Mouse (Mus musculus): ENCODE results near the gene Rab27a.

Gene Rab27a

DNA sequence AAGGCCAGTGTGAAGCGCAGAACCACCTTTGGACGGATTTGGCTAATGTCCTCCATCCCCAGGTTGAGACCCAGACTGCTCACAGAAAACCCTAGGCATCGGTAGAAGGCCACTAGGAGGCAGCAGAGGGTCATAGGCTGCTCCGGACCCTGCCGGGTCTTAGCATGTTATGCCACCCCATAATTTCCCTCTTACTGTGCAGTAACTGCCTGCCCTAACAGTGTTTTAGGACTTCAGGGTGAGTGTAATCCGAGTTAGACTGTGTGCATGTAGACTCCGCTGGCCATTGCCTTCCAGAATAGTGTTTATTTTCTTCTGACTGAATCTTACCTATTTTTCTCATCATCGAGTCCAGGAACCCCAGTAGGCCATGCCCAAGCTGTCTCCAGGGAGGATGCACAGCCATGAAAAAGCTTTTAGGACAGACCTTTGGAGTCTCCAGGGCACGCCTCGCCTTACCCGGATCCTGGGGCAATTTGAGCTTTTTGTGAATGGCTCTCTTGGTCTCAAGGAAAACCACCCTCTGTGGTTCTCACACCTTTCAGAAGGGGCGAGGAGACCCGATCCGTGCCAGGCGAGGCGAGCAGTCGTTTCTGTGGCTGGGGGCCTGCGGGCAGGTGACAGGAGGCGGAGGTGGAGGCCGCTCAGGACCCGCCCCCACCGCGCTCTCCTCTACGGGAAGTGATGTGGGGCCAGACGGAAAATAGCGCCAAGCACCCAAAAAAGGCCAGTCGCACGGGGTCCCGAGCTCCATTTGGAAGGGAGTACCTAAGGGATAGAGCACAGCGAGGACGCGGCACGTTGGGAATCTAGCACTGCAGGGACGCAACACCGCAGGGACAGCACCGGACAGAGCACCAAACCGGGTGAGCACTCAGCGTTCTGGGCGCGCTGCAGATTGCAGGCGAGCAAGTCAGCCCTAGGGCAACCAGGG, at the start of gene Rab27a:
Gene Rab27a, plus strand, starts transcription at position 709 of the 934 bp plus-strand sequence.
- DNase-seq (ENCODE audit: extremely low spot score, low spot score): peak; percentile 81

DNA sequence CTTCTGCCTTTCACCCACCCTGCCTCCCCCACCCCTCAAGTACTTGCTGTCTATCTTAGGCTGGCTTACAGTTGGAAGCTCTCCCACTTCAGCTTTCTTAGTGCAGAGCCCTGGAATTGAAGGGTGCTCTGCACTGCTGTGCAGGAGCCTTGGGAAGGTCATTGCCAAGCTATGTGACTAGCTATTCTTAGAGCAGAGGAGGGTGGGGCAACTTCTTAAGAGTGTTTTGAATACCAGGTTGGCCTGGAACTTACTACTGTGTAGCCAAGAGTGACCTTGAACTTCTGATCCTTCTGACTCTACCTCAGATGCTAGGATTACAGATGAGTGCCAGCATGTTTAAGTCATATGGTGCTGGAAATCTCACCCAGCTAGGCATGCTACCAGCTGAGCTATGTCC, 48.5 kb upstream of the Rab27a start:
- no peak for DNase-seq (ENCODE audit: extremely low spot score, low spot score)

DNA sequence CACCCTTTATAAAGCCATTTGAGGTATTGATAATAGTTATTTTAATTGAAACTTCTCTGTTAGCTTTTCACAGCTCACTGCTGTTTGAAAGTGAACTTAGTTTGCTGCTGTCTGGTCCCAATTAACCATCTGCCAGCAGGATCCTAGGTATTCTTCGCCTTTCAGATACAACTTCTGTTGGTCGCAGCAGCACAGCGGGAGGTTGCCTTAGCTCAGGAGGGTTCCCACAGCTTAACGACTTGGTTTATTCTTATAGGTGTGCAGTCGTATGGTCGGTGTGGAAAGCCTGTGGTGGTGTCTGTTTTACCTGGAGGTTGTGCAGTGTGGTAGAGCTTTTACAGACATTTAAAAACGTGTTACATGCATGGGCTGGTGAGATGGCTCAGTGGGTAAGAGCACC, 47.8 kb upstream of the Rab27a start:
- no peak for DNase-seq (ENCODE audit: extremely low spot score, low spot score)

DNA sequence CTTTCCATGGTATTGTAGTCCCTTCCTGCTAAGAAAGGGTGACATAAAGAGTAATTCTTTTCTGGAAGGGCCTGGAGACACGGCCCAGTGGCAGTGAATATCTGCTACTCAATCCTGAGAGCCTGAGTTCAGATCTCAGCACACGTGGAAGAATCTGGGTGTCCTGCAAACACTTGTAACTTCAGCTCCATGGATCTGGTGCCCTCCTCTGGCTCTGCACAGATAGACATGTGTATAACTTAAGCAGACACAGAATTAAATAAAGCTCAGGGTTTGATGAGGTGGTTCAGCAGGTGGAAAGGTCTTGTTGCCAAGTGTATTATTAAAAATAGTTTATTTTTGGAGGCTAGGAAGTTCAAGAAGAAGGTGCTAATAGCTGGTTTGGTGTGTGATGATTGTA, 44.2 kb upstream of the Rab27a start:
- DNase-seq (ENCODE audit: extremely low spot score, low spot score): no peak

DNA sequence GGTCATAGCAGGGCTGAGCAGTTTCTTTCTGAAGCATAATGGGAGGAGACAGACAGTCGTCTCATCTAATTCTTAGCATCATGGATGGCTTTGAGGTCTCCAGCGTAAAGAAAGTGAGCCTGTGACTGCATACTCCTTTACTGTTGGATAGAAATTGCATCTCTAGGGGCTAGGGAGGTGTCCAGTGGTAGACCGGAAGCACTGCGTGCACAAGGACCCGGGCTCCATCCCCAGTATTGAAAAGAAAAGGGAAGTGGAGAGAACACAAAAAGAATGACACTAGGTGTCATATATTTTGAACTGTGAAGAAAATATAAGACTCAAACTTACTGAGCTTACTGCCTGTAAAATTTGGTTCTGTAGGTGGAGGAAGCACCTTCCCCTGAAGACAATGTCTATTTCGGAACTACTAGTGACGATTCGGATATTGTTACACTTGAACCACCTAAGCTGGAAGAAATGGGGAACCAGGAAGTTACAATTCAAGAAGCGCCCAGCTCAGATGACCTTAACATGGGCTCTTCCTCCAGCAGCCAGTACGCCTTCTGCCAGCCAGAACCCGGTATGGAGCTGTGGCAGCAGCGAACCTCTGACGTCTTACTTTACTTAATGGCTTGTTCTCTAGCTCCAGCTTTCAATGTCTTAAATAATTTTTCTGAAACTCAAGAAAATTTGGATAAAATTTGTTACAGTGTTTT, 43.2 kb upstream of the Rab27a start:
- DNase-seq (ENCODE audit: extremely low spot score, low spot score): no peak

DNA sequence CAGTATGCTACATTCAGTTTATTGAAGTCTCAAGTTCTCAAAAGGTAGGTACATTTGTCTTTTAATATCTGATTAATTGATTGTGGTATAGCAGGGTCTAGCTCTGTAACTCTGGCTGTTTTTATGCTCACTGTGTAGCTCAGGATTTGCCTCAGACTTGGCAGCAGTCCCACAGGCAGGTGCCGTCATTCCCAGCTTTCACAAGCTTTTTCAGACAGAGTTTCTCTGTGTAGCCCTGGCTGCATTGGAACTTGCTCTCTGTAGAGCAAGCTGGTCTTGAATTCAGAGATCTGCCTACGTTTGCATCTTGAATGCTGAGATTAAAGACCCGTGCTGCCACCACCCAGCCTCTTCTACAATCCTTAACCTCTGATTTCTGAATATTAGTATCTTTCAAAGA, 42.5 kb upstream of the Rab27a start:
- no peak for DNase-seq (ENCODE audit: extremely low spot score, low spot score)

DNA sequence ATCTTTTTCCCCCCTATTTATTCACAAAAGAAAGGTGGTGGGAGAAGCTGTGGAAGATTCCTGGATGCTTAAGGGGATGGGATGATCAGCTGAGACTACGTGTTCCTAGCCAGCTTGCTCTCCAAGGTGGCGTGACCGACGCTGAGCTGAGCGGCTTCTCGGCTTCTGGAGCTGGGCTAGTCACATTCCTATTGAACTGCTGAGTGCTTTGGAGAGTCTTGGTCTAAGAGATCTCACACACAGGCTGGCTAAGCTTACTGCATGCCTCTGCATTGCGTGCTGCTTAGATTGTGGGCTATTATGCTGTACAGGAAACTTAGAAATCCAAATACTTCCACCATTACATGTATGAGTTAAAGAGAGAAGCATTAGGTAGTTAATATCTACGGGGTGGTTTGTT, 40.6 kb upstream of the Rab27a start:
- no peak for DNase-seq (ENCODE audit: extremely low spot score, low spot score)

DNA sequence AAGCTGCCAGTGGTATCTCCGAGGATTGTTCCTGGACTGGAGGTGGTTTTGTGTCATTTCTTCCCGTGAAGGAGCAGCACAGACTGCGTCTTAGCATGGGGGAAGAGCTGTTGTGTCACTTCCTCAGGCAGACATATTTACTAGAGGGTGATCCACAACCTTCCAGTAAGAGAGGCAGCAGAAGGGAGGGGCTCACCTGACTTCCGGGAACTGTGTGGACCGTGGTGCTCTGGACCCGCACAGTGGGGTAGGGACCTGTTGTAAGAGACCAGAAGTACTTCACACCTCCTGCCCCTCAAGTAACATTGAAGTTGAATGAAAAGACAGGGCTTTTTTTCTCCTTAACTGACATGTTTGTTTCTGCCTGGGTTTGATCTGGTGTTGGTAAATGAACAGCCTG, 39.5 kb upstream of the Rab27a start:
- DNase-seq (ENCODE audit: extremely low spot score, low spot score): no peak

DNA sequence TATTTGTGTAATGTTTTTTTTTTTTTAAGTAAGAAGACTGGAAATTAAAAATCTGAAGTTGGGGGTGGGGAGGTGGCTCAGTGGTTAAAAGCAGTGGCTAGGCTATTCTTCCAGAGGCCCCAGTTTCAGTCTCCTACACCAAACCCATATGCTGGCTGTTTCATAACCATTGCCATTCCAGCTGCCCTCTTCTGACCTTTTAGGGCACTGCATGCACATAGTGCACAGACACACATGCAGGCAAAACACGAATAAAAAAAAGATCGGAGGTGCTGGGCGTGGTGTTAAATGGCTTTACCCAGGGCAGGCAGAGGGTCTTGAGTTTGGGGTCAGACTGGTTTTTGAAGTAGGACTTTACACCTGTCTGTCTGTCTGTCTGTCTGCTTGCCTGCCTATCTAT, 38.5 kb upstream of the Rab27a start:
- DNase-seq (ENCODE audit: extremely low spot score, low spot score): no peak

DNA sequence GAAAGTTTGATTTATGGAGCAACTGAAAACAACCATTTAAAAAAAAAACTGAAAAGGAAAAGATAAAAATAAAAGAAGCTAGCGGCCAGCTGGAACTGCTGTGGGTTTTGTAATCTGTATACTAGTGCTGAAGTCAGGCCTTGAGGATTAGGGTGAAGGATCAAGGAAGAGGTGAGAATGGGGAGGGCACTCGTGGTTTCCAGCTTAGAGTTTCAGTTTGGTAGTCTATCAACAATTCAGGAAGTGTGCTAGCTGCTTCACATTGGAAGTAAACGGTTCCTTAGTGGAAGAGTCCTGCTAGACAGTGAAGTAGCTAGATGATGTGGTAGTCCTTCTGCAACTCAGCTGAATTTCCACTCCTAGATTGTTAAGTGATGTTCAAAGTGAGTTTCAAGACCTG, 36.3 kb upstream of the Rab27a start:
- DNase-seq (ENCODE audit: extremely low spot score, low spot score): no peak

DNA sequence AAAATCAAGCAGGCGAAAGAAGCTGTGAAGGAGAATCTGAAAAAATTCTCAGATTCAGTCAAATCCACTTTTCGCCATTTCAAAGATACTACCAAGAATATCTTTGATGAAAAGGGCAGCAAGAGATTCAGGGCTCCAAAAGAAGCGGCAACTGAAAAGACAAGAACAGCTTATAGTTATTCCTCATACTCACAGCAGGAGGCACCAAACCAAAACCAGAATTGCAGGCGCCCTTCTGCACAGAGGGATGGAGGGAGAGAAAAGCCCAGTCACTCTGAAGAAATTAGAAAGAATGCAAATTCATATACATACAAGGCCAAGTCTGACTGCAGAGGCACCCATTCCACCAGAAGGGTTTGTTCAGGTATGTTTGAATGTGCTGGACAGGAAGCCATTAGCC, 32.0 kb upstream of the Rab27a start:
- no peak for DNase-seq (ENCODE audit: extremely low spot score, low spot score)

DNA sequence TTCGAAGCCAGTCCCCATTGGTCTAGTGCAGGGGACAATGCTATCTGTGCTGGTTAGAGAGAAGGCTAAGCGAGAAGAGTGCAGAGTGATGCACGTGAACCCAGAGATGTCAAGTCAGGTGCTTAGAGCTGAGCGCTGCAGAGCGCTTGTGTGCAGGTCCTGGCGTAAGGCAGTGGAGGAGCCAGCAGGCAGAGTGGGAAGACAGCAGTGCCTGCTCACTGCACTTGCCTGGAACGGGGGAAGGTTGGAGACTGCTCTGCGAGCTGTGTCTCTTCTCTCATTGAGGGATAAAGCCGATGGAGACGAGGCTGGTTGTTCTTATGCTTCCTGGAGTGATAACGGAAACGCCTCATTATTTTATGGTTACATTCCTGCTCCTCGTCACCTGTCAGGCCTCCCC, 29.9 kb upstream of the Rab27a start:
- no peak for DNase-seq (ENCODE audit: extremely low spot score, low spot score)

DNA sequence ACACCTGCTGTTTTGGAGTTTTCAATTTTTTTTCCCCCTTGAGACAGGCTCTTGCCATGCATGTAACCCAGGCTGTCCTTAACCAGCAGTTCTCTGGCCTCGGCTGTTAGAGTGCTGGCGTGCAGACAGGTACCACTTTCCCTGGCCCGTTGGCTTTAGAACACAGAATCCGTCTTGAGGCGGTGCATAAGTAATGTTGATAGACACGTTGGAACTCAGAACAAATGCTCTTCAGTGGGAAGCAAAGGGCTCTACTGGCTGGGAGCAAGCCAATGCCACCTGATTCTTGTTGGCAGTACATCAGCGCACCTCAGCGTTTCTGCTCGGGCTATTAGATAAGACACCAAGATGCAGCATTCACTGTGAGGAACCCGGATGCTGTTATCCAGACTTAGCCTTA, 24.8 kb upstream of the Rab27a start:
- DNase-seq (ENCODE audit: extremely low spot score, low spot score): no peak

DNA sequence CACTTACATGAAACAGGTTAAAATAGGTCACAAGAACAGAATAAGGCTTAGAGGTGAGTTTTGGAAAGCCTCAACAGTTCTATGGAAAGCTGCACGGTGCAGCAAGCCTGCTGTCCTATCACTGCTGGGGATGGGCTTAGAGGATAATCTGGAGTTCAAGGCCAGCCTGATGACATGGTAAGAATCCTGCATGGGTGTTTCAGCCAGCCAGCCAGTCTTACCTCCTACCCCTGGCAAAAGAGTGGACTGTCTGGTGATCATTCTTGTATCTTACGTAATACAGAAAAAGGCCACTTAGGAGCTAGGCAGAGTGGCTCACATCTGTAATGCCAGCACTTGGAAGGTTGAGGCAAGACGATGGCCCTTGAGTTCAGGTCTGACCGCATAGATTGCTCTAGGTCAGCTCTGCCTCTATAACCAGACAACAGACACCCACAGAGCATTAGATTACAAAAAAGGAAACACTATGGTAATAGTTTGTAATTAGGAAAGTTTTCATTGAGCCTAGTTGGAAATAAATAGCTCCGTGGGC, 24.0 kb upstream of the Rab27a start:
- no peak for DNase-seq (ENCODE audit: extremely low spot score, low spot score)

DNA sequence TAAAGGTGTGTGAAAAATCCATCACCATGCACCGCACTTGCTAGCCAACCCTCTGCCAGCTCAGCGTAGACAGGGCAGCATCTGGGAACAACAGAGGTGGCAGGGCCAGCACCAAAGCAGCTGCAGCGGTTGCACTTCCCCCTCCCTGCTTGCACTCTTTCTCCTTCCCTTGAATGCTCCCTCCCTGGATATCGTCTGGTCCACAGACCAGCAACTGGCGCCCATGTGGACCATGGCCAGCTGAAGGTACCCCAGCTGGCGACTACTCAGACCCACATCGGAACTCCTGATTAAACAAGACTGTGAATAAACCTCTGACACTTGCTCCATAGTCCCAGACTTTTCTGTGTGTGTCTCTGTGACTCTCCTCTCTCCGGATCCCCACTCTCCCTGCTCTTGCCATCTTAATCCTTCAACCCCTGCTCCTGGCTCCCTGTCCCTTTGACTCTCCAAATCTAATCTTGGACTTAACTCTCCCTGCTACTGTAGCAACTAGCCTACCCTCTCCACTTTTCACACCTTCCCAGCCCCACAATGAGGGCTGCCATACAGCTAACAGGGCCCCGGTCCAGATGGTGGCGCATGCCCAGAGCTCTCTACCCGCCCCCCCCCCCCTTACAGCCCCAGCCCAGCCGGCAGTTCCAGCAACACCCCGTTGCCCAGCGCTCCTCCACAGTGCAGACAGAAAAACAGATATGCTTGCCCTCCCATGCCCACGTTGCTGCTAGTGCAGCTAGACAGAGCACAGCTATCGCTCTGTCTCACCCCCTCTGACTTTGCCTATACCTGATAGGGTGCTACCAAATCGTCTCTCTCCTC, 18.6 kb upstream of the Rab27a start:
- peak; percentile 30 for DNase-seq (ENCODE audit: extremely low spot score, low spot score)

DNA sequence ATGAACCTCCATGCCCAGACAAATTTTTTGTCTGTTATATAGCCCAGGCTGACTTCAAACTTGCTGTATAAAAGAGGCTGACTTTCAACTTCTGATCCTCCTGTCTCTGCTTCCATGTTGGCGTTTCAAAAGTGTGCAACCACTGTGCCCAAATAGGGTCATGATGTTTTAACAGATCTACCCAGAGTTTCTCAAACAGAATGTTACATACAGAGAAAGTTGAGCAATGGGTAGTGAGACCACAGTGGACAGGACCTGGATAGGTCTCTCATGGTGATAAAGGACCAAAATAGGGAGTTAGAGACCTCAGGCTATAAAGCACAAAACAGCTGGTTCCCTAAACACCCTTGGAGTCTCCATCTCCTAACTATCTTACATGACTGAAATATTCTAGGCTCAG, 14.2 kb upstream of the Rab27a start:
- DNase-seq (ENCODE audit: extremely low spot score, low spot score): no peak

DNA sequence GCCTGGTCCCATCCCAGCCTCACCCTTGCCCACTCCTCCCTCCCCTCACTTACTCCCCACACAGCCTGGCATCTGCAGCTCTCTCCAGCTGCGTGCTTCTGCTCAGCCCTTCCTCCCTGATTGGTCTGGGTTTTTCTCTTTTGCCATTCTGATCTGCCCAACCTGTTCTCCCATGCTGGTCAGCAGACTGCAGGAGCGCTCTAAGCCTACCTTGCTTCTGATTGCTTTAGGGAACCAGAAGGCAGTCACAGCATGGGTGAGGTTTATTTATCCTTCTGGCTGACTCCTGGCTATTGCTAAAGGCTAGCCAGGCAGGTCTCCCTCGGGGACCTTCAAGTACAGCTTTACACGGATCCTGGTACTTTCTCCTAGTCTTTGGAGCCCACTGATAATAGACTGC, 13.2 kb upstream of the Rab27a start:
- DNase-seq (ENCODE audit: extremely low spot score, low spot score): no peak

DNA sequence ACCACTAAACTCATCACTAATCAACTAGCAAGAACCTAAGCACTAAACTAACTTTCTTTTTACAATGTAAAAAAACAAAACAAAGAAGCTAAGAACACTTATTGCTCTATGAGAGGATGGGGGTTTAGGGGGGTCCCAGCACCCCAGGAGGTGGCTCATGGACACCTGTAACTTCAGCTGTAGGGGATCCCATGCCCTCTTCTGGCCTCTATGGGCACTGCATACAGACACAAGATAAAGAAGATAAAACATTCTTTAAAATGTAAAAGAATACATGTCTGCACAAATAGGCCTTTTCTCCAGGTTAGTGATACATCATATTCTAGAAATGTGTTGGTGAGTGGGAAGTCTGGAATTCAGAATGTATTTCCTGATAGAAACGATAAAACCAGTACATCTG, 11.2 kb upstream of the Rab27a start:
- no peak for DNase-seq (ENCODE audit: extremely low spot score, low spot score)

DNA sequence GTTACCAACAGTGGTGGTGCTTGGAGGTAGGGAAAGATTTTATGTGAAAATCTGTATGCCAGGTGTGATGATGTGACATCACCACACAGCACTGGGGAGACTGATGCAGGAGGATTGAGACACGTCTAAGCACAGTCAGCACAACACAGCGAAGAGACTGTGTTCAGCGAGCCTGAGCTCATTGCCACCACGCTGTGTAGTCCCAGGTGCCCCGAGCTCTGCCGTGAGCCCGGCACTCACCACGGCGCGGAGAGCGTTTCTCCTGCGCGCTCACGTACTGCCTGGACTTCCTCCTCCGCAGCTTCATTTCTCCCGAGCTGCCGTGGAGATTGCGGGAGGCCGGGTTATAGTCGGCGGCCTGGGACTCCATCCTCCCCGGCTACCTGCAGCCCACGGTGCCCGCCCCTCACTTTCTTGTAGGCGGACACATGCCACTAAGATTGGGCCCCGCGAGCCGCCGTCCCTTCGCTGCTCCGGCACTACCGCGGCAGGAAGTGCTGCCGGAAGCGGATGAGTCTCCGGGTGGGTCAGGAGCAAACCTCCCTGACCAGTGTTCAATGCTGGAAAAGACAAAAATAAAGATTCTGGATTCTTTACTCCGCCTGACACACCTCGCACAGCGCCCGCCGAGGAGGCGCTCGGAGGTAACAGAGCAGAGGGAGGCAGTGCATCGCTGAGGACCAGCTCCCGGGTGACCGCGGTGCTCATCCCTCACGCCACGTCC, 5.3 kb upstream of the Rab27a start:
- peak; percentile 94 for DNase-seq (ENCODE audit: extremely low spot score, low spot score)

DNA sequence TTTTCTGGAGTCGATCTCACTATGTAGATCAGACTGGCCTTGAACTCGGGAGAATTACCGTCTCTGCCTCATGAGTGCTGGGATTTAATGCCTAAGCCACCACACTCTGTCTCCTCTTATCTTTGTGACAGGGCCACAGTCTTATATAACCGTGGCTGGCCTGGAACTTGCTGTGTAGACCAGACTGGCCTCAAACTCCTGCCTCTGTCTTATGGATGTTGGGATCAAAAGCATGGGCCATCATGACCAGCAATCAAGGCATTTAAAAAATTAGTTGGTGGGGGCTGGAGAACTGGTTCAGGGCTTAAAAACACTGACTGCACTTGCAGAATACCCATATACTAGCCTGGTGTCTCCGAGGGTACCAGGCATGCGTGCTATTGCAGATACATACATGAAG, 4.6 kb upstream of the Rab27a start, which contains the start of gene Pigb:
Gene Pigb, minus strand, starts transcription at position 299 of the 400 bp plus-strand sequence.
- no peak for DNase-seq (ENCODE audit: extremely low spot score, low spot score)

DNA sequence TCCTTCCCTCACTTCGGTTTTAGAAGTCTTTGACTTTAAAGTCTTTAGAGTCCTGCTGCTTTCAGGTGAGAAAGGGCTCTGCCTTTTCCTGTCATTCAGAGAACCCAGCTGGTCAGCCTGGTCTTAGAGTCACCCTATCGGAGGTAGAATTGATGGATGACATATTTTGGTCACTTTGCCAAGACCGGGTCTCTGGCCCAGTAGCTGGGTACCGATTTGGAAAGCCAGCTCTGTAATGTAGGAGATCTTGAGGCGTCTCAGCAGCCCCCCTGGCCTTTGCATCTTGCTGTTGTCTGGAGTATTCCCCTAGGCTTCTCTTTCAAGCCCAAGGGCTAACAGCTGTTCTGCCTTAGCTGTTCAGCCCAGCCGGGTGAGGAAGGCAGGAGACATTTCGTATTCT, 550 bp downstream of the Rab27a start:
- DNase-seq (ENCODE audit: extremely low spot score, low spot score): no peak

Data from neural tube, embryonic 10.5 days (tissue).